Mouse (Mus musculus) midbrain, embryonic 12.5 days (tissue): Measurements from ENCODE around the gene Slco1a5. TPM values are rescaled to one million over a fixed set of nuclear protein-coding genes. Genes with fewer than 3 reads are reported as not detected.
"Not testable (repeated sequence)": the region's sequence is repeated elsewhere in the genome, so short reads cannot be mapped to it uniquely, and the experiment has no call there.

Experiments
- ATAC-seq: fragments of 200-750 bp; cut with Nextera tagmentation; 2 replicates; pipeline ENCODE4 v1.8.0; 2017; ENCODE audit warnings: low read depth, moderate TSS enrichment, moderate library complexity; ENCODE audit not compliant: low FRiP score
- H3K27ac ChIP-seq: fragments of 300-500 bp; sonication (generic); replicated peaks from 2 replicates; pipeline ENCODE4 v1.5.1; 2016; ENCODE audit warnings: mild to moderate bottlenecking
- H3K27me3 ChIP-seq: fragments of 300-500 bp; sonication (generic); 2 replicates; pipeline ENCODE4 v1.6.1; 2016; ENCODE audit warnings: mild to moderate bottlenecking
- H3K36me3 ChIP-seq: fragments of 300-500 bp; sonication (generic); 2 replicates; pipeline ENCODE4 v1.6.1; 2016
- H3K4me1 ChIP-seq: fragments of 300-500 bp; sonication (generic); 2 replicates; pipeline ENCODE4 v1.6.1; 2016
- H3K4me2 ChIP-seq: fragments of 300-500 bp; sonication (generic); replicated peaks from 2 replicates; pipeline ENCODE4 v1.6.1; 2016; ENCODE audit warnings: mild to moderate bottlenecking, moderate library complexity
- H3K4me3 ChIP-seq: fragments of 300-500 bp; sonication (generic); 2 replicates; pipeline ENCODE4 v1.5.1; 2016; ENCODE audit warnings: mild to moderate bottlenecking
- H3K9ac ChIP-seq: fragments of 300-500 bp; sonication (generic); replicated peaks from 2 replicates; pipeline ENCODE4 v1.6.1; 2016; ENCODE audit warnings: mild to moderate bottlenecking, moderate library complexity
- H3K9me3 ChIP-seq: fragments of 300-500 bp; sonication (generic); 2 replicates; pipeline ENCODE4 v1.6.1; 2016; ENCODE audit warnings: mild to moderate bottlenecking
- WGBS: fragments of 180-500 bp; shearing (Covaris S2); methylation state at CpG from one replicate; pipeline ENCODE4 v1.1.7; 2016; 5-methylcytosine and 5-hydroxymethylcytosine counted together
- polyA plus RNA-seq: library from polyadenylated mRNA; unstranded; fragments of >200 nt; fragmentation: Nextera tagmentation; extraction: Ambion mirVana; gene quantifications from 2 replicates; pipeline ENCODE4 v1.2.1, GENCODE M21; 2016

Slco1a5 gene
- polyA plus RNA-seq, 1 experiment from 2014 or later: 0.63 TPM

DNA sequence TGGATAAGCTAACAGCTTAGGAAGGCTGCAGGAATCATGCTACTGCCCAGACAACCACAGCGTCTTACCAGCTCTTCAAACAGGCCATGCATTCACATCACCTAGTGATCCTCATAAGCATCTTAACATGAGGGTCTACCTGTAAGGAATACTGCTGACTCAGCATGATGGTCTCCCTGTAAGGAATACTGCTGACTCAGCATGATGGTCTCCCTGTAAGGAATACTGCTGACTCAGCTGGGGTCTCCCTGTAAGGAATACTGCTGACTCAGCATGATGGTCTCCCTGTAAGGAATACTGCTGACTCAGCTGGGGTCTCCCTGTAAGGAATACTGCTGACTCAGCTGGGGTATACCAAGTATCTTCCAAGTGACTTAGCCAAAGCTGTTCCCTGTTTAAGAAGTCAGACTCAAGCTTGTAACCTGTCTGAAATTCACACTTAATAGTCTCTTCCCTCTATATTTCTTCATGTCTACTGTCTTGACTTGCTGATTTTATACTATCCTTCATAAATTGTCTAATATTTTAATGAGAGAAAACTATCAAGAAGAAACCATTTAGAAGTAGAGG is 72.0 kb downstream of the Slco1a5 start:
- H3K4me3 ChIP-seq, H3K9me3 ChIP-seq, H3K4me2 ChIP-seq, H3K4me1 ChIP-seq, ATAC-seq, H3K9ac ChIP-seq, H3K36me3 ChIP-seq, H3K27ac ChIP-seq, H3K27me3 ChIP-seq: not testable (repeated sequence)
- WGBS: 90% methylated on average over 1 of the region's 1 CpGs

DNA sequence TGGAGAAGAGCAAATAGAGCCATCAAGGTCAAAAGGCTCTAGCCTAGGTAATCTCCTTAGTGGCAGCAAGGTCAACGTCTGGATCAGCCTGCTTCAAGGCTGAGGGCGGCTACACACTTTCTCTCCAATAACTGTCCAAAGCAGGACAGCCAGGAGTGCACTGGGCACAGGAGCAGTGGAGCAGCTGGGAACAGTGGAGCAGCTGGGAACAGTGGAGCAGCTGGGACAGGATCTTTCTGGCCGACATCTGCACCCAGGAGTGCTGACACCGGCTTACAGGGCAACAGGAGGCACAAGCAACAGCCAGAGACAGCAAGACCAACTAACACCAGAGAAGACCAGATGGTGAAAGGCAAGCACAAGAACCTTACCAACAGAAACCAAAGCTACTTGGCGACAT is 77.7 kb downstream of the Slco1a5 start:
- H3K9me3 ChIP-seq: no peaks in the 10 kb centered on the region
- H3K36me3 ChIP-seq: no peaks in the 10 kb centered on the region
- H3K4me3 ChIP-seq: no peak overlapping the region
- no peak overlapping the region for H3K9ac ChIP-seq
- H3K4me2 ChIP-seq: no peak overlapping the region
- H3K27me3 ChIP-seq: no peaks in the 10 kb centered on the region
- WGBS: 81% methylated on average over 5 of the region's 5 CpGs
- ATAC-seq: no peak
- no peaks in the 10 kb centered on the region for H3K4me1 ChIP-seq
- H3K27ac ChIP-seq: no peak overlapping the region

DNA sequence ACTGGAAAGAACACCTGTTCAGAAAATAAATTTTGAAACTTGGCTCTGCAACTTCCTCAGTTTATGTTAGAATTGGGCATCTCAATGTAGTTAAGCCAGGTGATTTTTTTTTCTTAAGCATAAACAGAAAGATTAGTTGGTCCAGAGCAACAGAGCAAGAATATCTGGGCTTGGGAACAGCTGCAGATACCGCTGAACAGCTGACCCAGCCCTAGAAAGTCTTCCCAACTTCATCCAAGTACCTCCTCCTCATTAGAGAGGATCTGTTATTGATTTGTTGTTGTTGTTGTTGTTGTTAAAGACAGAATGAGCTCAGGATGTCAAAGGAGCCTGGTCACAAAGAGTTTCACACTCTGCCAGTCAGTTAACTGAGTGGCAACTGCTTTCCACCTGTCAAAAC is 83.3 kb downstream of the Slco1a5 start:
- H3K4me2 ChIP-seq: no peak overlapping the region
- H3K4me1 ChIP-seq: no peaks in the 10 kb centered on the region
- no peaks in the 10 kb centered on the region for H3K36me3 ChIP-seq
- no peak overlapping the region for H3K27ac ChIP-seq
- H3K27me3 ChIP-seq: no peaks in the 10 kb centered on the region
- no peak overlapping the region for H3K9ac ChIP-seq
- no peak for ATAC-seq
- H3K9me3 ChIP-seq: no peaks in the 10 kb centered on the region
- WGBS: 85% methylated on average over 1 of the region's 1 CpGs
- H3K4me3 ChIP-seq: no peak overlapping the region

DNA sequence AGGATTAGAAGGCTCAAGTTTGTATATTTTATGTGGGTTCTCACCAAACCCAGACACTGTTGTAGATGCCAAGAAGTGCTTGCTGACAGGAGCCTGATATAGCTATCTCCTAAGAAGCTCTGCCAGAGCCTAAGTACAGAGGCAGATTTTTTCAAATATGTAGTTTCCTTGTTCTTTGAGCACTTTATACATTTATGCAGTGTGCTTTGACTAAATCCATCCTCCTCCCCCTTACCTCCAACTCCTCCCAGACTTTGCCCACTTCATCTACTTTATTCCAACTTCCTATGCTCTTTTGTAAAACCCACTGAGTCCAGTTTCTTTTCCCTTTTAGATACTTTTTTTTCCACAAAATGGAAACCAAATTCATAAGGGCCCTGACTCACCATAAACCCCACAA is 102.6 kb downstream of the Slco1a5 start:
- Histone ChIP-seq H3K27me3 (no peaks in the 10 kb centered on the region), H3K9me3 (no peaks in the 10 kb centered on the region), H3K4me3 (no peak overlapping the region), H3K27ac (no peak overlapping the region), H3K4me1 (no peaks in the 10 kb centered on the region), H3K9ac (no peak overlapping the region), H3K36me3 (no peaks in the 10 kb centered on the region), H3K4me2 (no peak overlapping the region)
- no peak for ATAC-seq

DNA sequence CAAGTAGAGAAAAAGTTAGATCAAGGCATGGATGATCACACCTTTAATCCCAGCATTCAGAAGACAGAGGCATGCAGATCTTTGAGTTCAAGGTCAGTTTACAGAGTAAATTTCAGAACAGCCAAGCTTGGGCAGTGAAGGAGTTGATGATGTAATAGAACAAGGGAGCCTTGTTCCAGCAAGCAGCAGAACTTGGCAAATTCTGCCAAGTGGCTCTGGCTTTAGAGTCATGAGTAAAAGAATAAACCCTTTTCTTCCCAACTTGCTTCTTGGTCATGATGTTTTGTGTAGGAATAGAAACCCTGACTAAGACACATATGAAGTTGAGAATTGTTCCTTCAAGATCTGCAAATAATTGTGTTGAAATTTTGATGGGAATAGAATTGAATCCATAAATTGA is 111.0 kb downstream of the Slco1a5 start:
- no peaks in the 10 kb centered on the region for H3K4me1 ChIP-seq
- H3K4me3 ChIP-seq: no peak overlapping the region
- no peak for ATAC-seq
- H3K36me3 ChIP-seq: no peaks in the 10 kb centered on the region
- no peak overlapping the region for H3K9ac ChIP-seq
- H3K27ac ChIP-seq: no peak overlapping the region
- no peak overlapping the region for H3K4me2 ChIP-seq
- no peaks in the 10 kb centered on the region for H3K27me3 ChIP-seq
- no peaks in the 10 kb centered on the region for H3K9me3 ChIP-seq

DNA sequence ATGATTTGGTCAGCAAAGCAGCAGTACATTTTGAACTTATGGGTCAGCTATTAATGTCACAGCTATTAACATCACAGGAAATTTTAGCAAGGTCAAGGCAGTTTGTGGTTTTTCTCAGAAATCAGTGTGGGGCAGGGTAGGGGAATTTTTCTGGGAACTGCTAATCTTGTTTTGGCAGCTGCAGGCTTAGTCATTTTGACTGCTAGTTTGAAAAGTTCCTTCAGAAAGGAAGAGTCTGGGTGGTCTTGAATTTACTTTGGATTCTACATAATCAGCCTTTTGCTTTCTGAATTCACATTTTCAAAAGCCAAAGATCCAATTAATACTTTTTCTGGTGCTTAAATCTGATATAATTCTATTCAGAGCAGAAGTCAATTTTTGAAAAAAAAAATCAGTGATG is 113.0 kb downstream of the Slco1a5 start:
- no peak for ATAC-seq
- Histone ChIP-seq H3K9ac (no peak overlapping the region), H3K4me1 (no peaks in the 10 kb centered on the region), H3K27ac (no peak overlapping the region), H3K9me3 (no peaks in the 10 kb centered on the region), H3K4me2 (no peak overlapping the region), H3K36me3 (no peaks in the 10 kb centered on the region), H3K27me3 (no peaks in the 10 kb centered on the region), H3K4me3 (no peak overlapping the region)

DNA sequence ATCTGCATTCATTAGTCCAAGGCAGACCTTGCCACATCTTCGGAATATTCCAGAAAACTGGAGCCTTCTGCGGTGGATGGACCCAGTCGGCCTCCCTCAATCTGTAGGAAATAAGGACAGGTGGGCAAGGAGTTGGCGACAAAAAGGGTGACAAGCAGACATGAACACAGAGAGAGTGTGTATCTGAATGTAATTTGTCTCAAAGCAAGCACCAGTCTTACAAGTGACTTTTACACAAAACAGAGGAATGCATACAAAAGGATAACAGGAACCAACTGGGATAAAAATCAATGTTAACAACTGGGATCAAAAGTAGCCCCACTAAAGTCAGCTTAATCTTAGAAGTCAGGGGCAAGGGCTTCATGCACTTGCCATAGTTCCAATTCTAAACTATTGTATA is 114.4 kb downstream of the Slco1a5 start, which contains the start of gene Slco1a6:
Slco1a6 (minus strand) TSS at position 101 of the 400 bp plus-strand sequence.
- no peaks in the 10 kb centered on the region for H3K4me1 ChIP-seq
- no peak within 1 kb of the TSS for H3K9ac ChIP-seq
- no peak within 1 kb of the TSS for H3K4me3 ChIP-seq
- H3K27me3 ChIP-seq: no peaks in the 10 kb centered on the region
- 89% methylated on average over 4 of the region's 4 CpGs for WGBS
- H3K9me3 ChIP-seq: no peaks in the 10 kb centered on the region
- H3K27ac ChIP-seq: no peak within 1 kb of the TSS
- no peaks in the 10 kb centered on the region for H3K36me3 ChIP-seq
- H3K4me2 ChIP-seq: no peak within 1 kb of the TSS
- no peak for ATAC-seq

DNA sequence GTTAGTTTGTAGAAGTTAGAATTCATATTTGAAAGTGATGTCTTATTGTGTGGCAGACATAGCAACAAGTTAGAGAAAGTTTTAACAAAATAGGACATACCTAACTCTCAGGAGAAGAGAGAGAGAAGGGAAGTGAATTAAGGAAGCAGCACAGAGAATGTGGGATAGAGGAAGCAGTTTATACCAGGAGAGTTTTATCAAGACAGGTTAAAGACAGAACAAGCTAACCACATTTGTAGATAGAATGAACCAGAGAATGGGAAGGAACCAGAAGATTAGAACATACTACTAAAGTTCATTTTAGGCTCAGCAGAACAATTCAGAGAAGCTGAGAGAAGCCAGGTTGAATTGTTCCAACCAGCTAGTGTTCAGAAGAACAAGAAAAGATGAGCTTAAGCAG is 122.3 kb downstream of the Slco1a5 start:
- Histone ChIP-seq H3K4me3 (no peak overlapping the region), H3K27ac (no peak overlapping the region), H3K36me3 (no peaks in the 10 kb centered on the region), H3K27me3 (no peaks in the 10 kb centered on the region), H3K9ac (no peak overlapping the region), H3K9me3 (no peaks in the 10 kb centered on the region), H3K4me1 (no peaks in the 10 kb centered on the region), H3K4me2 (no peak overlapping the region)
- no peak for ATAC-seq

DNA sequence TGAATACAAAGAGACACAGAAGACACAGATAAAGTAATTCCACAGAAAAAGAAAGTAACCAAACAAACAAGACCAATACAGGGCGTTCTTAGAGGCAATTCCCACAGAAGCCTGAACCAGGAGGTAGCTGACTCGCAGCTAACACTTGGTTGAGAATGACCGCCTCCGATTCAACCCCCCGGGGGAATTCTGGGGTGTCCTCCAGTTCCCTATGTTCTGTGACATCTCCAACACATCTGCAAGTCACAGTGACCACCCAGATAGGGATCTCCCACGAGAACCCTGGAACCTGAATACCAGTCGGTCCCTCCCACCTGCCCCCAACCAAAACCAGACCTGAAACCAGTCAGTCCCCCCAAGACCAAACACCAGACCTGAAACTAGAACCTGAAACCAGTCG is 128.5 kb downstream of the Slco1a5 start:
- ATAC-seq: no peak
- Histone ChIP-seq H3K4me1 (no peaks in the 10 kb centered on the region), H3K4me2 (no peak overlapping the region), H3K9ac (no peak overlapping the region), H3K27me3 (no peaks in the 10 kb centered on the region), H3K4me3 (no peak overlapping the region), H3K27ac (no peak overlapping the region), H3K9me3 (no peaks in the 10 kb centered on the region), H3K36me3 (no peaks in the 10 kb centered on the region)
- 87% methylated on average over 8 of the region's 8 CpGs for WGBS

DNA sequence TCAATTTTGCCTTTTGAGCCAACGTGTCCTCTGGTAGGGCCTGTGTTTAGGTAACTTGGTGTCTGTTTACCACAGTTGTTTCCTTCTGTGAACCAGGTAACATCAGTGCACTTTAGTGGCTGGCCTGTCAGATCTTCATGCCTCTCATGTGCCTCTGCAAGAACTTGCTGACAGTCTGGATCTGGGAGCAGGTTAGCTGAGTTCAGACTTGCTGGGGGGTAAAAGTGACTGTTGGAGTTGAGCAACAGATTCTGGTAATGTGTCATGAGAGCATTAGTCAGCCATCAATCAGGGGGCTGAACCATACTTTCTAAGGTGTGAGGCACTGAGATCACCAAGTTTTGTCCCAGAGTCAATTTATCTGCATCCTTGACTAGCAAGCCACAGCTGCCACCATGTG is 130.8 kb downstream of the Slco1a5 start:
- WGBS: 86% methylated on average over 1 of the region's 1 CpGs
- no peak overlapping the region for H3K27ac ChIP-seq

DNA sequence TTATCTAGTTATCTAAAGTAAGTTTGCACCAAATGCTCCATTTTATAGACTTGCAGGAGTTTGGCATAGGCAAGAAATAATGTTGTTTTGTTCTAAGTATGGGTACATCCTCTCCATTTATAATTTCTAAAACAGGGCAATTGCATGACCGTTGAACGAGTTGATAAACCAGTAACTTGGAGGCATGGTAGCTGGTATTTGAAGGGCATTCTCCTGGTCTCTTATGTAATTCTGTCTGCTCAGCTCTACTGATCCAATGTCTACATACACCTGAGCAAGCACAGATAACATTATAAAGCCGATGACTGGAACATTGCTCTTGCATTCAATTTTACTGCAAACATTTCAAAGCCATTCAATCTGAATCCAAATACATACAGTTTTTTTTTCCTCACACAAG is 135.4 kb downstream of the Slco1a5 start:
- no peak for ATAC-seq
- Histone ChIP-seq H3K4me1 (no peaks in the 10 kb centered on the region), H3K9ac (no peak overlapping the region), H3K27me3 (no peaks in the 10 kb centered on the region), H3K9me3 (peaks cover 3% of the 10 kb centered on the region; the same call in 1 of the 2 replicates), H3K27ac (no peak overlapping the region), H3K4me3 (no peak overlapping the region), H3K4me2 (no peak overlapping the region), H3K36me3 (no peaks in the 10 kb centered on the region)
- 93% methylated on average over 3 of the region's 3 CpGs for WGBS

More for the DNA sequence above, 130.8 kb downstream of the Slco1a5 start:
- Histone ChIP-seq H3K9ac (no peak overlapping the region), H3K27me3 (no peaks in the 10 kb centered on the region), H3K9me3 (no peaks in the 10 kb centered on the region), H3K4me3 (no peak overlapping the region), H3K36me3 (no peaks in the 10 kb centered on the region), H3K4me2 (no peak overlapping the region), H3K4me1 (no peaks in the 10 kb centered on the region)
- ATAC-seq: no peak

DNA sequence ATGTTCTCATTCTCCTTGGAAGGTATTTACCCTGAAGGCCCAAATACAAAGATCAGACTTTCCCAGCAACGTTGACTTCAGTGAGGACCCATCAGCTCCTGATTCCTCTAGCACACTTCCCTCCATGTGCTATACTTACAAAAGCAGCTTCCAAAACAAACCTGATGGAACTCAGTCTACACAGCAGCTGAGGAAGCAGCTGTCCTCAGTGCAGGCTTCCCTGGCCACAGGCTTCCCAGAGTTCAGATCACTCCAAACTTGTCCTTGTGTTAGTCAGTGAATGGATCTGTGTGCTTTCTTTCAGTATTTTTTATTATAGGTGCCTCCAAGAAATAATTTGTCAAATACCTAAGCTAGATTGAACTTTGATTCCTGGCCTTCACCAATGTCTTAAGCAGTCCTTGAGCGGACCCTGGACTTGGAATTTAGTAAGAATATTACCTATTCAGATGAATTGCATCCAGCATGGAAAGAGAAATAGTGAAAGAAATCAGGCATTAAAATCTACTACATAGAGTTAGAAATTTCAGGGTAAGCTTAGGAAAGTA is 136.8 kb downstream of the Slco1a5 start:
- H3K36me3 ChIP-seq: no peaks in the 10 kb centered on the region
- no peak overlapping the region for H3K4me2 ChIP-seq
- 81% methylated on average over 2 of the region's 2 CpGs for WGBS
- no peak overlapping the region for H3K9ac ChIP-seq
- H3K9me3 ChIP-seq: peaks cover 3% of the 10 kb centered on the region; the same call in 1 of the 2 replicates
- no peak overlapping the region for H3K4me3 ChIP-seq
- no peak overlapping the region for H3K27ac ChIP-seq
- ATAC-seq: no peak
- H3K4me1 ChIP-seq: no peaks in the 10 kb centered on the region
- H3K27me3 ChIP-seq: no peaks in the 10 kb centered on the region
